Mouse (Mus musculus) midbrain, embryonic 12.5 days (tissue): ENCODE data around the gene Tsfm. TPM values are rescaled to one million over a fixed set of nuclear protein-coding genes. Genes with fewer than 3 reads are reported as not detected.
"Not testable (repeated sequence)": the region's sequence is repeated elsewhere in the genome, so short reads cannot be mapped to it uniquely, and the experiment has no call there.

ENCODE experiments used
- ATAC-seq: fragments of 200-750 bp; cut with Nextera tagmentation; 2 replicates; pipeline ENCODE4 v1.8.0; 2017; ENCODE audit warnings: low read depth, moderate TSS enrichment, moderate library complexity; ENCODE audit not compliant: low FRiP score
- H3K27ac ChIP-seq: fragments of 300-500 bp; sonication (generic); replicated peaks from 2 replicates; pipeline ENCODE4 v1.5.1; 2016; ENCODE audit warnings: mild to moderate bottlenecking
- H3K27me3 ChIP-seq: fragments of 300-500 bp; sonication (generic); 2 replicates; pipeline ENCODE4 v1.6.1; 2016; ENCODE audit warnings: mild to moderate bottlenecking
- H3K36me3 ChIP-seq: fragments of 300-500 bp; sonication (generic); 2 replicates; pipeline ENCODE4 v1.6.1; 2016
- H3K4me1 ChIP-seq: fragments of 300-500 bp; sonication (generic); 2 replicates; pipeline ENCODE4 v1.6.1; 2016
- H3K4me2 ChIP-seq: fragments of 300-500 bp; sonication (generic); replicated peaks from 2 replicates; pipeline ENCODE4 v1.6.1; 2016; ENCODE audit warnings: mild to moderate bottlenecking, moderate library complexity
- H3K4me3 ChIP-seq: fragments of 300-500 bp; sonication (generic); 2 replicates; pipeline ENCODE4 v1.5.1; 2016; ENCODE audit warnings: mild to moderate bottlenecking
- H3K9ac ChIP-seq: fragments of 300-500 bp; sonication (generic); replicated peaks from 2 replicates; pipeline ENCODE4 v1.6.1; 2016; ENCODE audit warnings: mild to moderate bottlenecking, moderate library complexity
- H3K9me3 ChIP-seq: fragments of 300-500 bp; sonication (generic); 2 replicates; pipeline ENCODE4 v1.6.1; 2016; ENCODE audit warnings: mild to moderate bottlenecking
- WGBS: fragments of 180-500 bp; shearing (Covaris S2); methylation state at CpG from one replicate; pipeline ENCODE4 v1.1.7; 2016; 5-methylcytosine and 5-hydroxymethylcytosine counted together
- polyA plus RNA-seq: library from polyadenylated mRNA; unstranded; fragments of >200 nt; fragmentation: Nextera tagmentation; extraction: Ambion mirVana; gene quantifications from 2 replicates; pipeline ENCODE4 v1.2.1, GENCODE M21; 2016

Gene Tsfm
- 74.5 and 79.2 TPM in 2 replicates for polyA plus RNA-seq

DNA sequence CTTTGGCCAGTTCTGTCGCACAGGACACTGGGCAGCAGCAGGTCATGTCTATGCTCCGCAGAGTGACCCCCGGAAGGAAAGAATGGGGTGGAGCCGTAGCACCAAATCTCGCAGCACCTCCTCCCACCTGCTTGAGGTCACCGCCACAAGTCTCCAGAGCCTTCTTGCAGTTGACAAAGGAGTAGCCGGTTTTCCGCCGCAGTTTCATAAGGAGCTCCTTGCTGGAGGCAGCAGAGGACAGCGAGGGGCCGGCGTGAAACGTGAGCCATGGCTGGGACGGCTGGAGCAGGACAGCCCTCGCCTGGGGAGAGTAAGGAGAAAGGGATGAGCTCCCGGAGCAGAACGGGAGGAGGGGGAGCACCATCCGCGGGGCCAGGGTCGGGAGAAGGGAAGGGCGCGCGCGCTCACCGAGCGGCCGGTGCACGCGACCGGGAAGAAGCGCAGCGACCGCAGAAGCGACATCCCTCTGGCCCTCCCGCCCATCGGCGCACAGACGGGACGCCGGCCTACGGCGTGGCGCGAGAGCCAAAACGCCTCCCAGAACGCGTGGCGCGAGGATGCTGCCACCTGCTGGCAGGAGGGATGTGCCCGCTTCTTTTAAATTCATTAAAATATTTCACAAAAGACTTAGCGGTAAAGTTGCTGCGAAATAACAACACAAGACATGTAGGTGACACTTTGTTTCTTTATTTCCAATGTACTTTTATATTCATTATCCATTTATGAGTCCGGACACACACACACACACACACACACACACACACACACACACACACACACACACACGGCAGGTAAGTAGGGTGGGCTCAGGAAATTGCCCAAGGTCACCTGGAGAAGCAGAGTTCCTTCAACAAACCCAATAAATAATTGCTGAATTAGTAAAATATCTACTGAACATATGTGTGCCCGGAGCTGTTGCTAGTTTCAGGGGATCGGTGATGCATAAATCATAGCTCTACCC is at the start of gene Tsfm:
Tsfm (minus strand) TSS at position 505 of the 961 bp plus-strand sequence.
- Histone ChIP-seq H3K27me3 (no peaks in the 10 kb centered on the region), H3K9ac (peak within 1 kb of the TSS; percentile 89), H3K36me3 (peaks cover 37% of the 10 kb centered on the region), H3K4me3 (peak within 1 kb of the TSS; percentile 85), H3K4me1 (peaks cover 6% of the 10 kb centered on the region), H3K4me2 (peak within 1 kb of the TSS; percentile 87), H3K9me3 (no peaks in the 10 kb centered on the region), H3K27ac (peak within 1 kb of the TSS; percentile 77)
- ATAC-seq = peak; percentile 91
- 6% methylated on average over 56 of the region's 56 CpGs for WGBS

DNA sequence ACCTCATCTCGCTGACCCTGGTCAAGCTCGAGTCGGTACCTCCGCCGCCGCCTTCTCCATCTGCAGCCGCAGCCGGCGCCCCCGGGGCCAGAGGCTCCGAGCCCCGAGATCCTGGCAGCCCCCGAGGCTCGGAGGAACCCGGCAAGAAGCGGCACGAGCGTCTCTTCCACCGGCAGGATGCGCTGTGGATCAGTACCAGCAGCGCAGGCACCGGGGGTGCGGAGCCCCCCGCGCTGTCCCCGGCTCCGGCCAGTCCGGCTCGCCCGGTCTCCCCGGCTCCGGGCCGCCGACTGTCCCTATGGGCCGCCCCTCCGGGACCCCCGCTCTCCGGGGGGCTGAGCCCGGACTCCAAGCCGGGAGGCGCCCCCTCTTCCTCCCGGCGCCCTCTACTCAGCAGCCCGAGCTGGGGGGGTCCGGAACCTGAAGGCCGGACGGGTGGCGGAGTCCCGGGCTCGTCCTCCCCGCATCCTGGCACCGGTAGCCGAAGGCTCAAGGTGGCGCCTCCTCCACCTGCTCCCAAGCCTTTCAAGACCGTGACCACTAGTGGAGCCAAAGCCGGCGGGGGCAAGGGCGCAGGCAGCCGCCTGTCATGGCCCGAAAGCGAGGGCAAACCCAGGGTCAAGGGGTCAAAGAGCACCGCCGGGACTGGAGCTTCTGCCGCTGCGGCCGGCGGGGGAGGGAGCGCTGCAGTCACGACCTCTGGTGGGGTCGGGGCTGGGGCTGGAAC is 49.2 kb upstream of the Tsfm start:
- Histone ChIP-seq H3K9me3 (no peaks in the 10 kb centered on the region), H3K27ac (peak overlapping the region; percentile 87), H3K36me3 (peaks cover 2% of the 10 kb centered on the region; the same call in 1 of the 2 replicates), H3K4me2 (peak overlapping the region; percentile 99), H3K9ac (peak overlapping the region; percentile 90), H3K4me3 (peak overlapping the region; percentile 74), H3K27me3 (peaks cover 90% of the 10 kb centered on the region), H3K4me1 (peaks cover 46% of the 10 kb centered on the region)
- ATAC-seq = peak; percentile 13; the same call in 1 of the 2 replicates
- WGBS = 1% methylated on average over 44 of the region's 70 CpGs

DNA sequence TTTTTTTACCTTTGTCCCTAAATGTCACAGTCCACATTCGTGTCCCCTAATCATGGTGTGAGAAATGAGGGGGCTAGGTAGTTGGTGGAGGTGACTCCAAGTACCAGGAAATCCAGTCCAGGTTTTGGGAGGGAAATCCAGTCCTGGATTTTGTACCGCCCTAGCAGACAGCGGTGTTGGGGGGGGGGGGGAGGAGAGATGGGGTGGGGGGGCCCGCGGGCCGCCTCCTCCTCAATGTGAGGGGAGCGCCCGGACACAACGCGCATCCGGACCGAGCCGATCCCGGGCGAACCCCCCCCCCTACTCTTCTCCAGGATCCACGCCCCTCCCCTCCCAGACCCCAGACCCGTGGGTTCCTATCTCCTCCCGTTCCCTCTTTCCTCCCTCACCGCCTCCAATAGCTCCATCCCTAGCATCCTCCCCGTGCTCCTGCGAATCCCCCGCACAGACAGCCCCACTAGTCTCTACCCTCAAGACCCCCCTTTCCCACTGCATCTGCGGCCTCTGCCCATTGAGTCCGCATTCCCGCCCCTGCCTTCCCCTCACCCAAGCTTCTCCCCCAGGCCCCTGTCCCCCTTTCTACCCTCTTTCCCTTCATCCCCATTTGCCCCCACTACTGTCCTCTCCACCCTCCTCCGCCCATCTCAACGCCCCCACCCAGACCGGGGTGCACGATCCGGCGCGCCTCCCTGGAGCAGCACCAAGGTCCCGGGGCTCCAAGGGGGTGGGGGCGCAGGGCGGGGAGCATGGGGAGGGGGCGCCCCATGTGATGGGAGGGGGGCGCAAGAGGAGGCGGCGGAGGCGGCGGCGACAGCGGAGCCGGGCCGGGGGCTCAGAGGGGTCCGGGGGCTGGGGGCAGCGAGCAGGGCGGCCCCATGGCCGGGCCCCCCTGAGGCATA is 48.3 kb upstream of the Tsfm start:
- Histone ChIP-seq H3K4me1 (peaks cover 46% of the 10 kb centered on the region), H3K4me3 (peak overlapping the region; percentile 74), H3K27ac (peak overlapping the region; percentile 87), H3K36me3 (peaks cover 1% of the 10 kb centered on the region; the same call in 1 of the 2 replicates), H3K27me3 (peaks cover 81% of the 10 kb centered on the region), H3K9me3 (no peaks in the 10 kb centered on the region), H3K9ac (peak overlapping the region; percentile 90), H3K4me2 (peak overlapping the region; percentile 99)
- under 1% methylated on average over 19 of the region's 49 CpGs for WGBS
- ATAC-seq = peak; percentile 71

DNA sequence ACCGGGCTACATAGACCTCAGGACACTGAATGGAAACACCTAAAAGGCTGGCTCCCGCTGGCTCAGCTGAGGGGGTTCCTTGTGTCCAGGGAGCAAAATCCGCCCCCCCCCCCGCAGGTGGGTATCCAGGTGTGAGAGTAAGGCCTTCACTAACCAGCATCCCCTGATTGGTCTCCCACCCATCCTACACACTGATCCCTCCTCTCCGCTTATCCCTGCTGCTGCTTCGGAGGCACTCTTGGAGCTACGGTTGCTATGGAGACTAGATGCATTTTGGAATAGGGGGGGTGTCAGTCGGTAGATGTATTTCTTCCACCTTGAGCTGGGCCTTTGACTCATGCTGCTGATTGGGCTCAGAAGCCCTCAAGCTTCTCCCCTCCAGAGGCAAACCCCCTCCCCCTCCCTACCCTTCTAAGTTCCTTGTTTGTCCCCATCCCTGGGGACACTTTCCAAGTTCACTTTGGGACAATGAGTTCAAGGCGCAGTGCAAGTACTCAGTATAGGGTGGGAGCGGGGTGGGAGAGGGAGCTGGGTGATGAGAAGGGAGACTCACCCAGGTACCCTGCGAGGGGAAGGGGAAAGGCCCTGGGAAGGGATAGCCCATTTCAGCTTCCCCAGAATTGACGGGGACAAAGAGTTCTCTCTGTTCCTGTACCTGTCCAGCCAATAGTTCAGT is 47.5 kb upstream of the Tsfm start:
- Histone ChIP-seq H3K4me1 (peaks cover 44% of the 10 kb centered on the region), H3K4me2 (peak overlapping the region; percentile 99), H3K27ac (peak overlapping the region; percentile 87), H3K36me3 (no peaks in the 10 kb centered on the region), H3K4me3 (peak overlapping the region; percentile 74), H3K9ac (peak overlapping the region; percentile 90; the same call in 1 of the 2 replicates), H3K9me3 (no peaks in the 10 kb centered on the region), H3K27me3 (peaks cover 74% of the 10 kb centered on the region)
- WGBS = 5% methylated on average over 11 of the region's 12 CpGs
- peak; percentile 50 for ATAC-seq

DNA sequence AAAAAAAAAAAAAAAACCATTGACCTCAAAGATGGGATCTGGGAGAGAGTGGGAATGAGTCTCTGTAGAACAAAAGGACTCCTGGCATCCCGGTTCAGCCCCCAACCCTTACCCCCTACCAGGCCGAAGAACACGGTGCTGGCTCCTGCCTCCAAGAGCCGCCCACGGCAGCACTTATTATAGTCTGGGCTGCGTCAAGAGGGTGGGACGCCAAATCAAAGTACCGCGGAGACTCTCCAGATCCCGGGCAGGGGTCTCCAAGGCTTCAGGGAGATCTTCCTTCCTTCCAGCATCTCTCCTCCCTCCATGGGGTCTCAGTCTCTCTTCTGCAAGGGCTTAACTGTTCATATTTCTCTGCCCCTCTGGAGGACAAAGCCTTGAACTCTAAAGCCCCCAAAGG is 46.9 kb upstream of the Tsfm start:
- Histone ChIP-seq H3K9ac (peak overlapping the region; percentile 50; the same call in 1 of the 2 replicates), H3K36me3 (no peaks in the 10 kb centered on the region), H3K27me3 (peaks cover 67% of the 10 kb centered on the region), H3K27ac (peak overlapping the region; percentile 87), H3K4me3 (peak overlapping the region; percentile 74), H3K4me1 (peaks cover 42% of the 10 kb centered on the region), H3K4me2 (peak overlapping the region; percentile 99), H3K9me3 (no peaks in the 10 kb centered on the region)
- WGBS = 7% methylated on average over 10 of the region's 10 CpGs
- ATAC-seq = no peak

DNA sequence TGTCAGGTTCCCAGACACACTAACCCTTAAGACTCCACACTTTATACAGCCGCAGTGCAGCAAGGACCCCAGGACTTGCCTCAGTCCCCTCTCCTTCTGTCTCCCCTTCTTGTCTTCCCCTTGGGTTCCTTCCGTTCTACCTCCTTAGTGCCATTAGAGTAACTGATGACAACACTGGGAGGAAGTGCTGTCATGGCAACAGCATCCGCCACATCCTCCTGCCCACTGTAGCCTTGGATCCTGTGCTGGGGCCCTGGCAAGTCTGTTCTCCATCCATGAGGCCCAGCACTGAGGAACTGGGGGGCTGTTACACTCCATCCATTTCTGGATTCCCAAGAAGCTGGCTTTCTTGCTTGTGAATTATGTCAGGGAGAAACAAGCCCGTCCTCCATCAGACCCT is 45.4 kb upstream of the Tsfm start:
- Histone ChIP-seq H3K4me1 (peaks cover 31% of the 10 kb centered on the region), H3K36me3 (no peaks in the 10 kb centered on the region), H3K27me3 (peaks cover 53% of the 10 kb centered on the region), H3K9ac (0 out of 2 replicates have a peak overlapping the region, but pooled peaks have one; percentile 24), H3K9me3 (no peaks in the 10 kb centered on the region), H3K4me2 (0 out of 2 replicates have a peak overlapping the region, but pooled peaks have one; percentile 3), H3K27ac (no peak overlapping the region), H3K4me3 (no peak overlapping the region)
- WGBS = 48% methylated on average over 4 of the region's 4 CpGs
- no peak for ATAC-seq

DNA sequence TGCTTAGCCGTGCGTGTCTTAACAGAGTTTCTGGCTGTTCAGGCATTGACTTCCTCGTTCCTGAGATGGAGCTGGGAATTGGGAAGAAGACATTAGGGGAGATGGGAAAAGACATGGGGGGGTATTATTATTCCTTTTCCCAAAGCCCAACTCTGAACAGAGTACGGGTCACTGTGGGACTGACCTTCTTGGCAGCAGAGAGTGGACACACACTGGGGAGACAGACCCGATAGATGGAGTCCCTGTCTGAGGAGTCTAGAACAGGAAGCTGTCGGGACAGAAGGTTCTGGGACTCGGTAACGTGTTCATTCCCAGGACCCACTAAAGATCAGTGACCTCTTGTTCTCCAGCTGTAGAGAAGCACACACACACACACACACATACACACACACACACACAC is 45.0 kb upstream of the Tsfm start:
- Histone ChIP-seq H3K4me2 (no peak overlapping the region), H3K4me3 (no peak overlapping the region), H3K9ac (no peak overlapping the region), H3K27ac (no peak overlapping the region), H3K27me3 (peaks cover 49% of the 10 kb centered on the region), H3K4me1 (peaks cover 31% of the 10 kb centered on the region), H3K9me3 (no peaks in the 10 kb centered on the region), H3K36me3 (no peaks in the 10 kb centered on the region)
- no peak for ATAC-seq
- WGBS = 78% methylated on average over 8 of the region's 8 CpGs

DNA sequence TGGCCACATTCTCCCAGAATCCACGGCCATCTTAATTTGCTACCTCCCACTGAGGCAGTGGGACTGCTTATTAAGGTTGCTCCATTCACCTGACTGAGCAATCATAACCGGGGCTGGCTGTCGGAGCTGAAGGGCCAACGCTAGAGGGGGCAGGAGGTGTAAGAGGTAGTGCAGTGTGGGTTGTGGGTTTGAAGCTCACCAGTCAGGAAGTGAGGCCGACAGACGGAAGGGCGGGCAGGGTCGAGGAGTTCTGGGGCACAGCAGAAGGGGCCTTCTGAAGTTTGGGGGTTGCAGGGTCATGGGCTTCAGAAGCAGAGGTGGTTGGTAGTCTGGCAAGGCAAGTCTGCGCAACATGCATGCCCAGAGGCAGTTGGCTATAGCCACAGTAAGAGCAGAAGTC is 44.4 kb upstream of the Tsfm start, which contains the start of gene Agap2:
Agap2 (plus strand) TSS at position 205 of the 400 bp plus-strand sequence.
- Histone ChIP-seq H3K27me3 (peaks cover 43% of the 10 kb centered on the region), H3K4me2 (0 out of 2 replicates have a peak within 1 kb of the TSS, but pooled peaks have one; percentile 3), H3K27ac (no peak within 1 kb of the TSS), H3K4me1 (peaks cover 26% of the 10 kb centered on the region), H3K36me3 (no peaks in the 10 kb centered on the region), H3K9me3 (no peaks in the 10 kb centered on the region), H3K4me3 (no peak within 1 kb of the TSS), H3K9ac (0 out of 2 replicates have a peak within 1 kb of the TSS, but pooled peaks have one; percentile 24)
- 71% methylated on average over 9 of the region's 9 CpGs for WGBS
- no peak for ATAC-seq

DNA sequence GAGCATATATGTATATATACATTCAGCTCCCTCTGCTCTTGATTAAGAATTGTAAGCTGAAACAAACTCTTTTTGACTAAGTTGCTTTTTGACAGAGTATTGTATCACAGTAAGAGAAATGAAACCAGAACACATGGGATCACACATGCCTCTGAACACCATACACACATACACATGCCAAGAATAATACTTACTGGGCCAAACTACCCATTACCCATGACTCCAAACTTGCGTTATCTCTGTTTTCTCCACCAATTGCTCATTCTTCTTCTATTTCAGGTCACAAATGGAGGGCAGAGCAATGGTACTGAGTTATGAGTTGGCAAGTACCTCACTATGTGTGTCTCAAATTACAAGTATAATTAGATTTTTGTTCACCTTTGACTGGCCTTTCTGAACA is 43.3 kb upstream of the Tsfm start:
- no peak overlapping the region for H3K9ac ChIP-seq
- no peaks in the 10 kb centered on the region for H3K9me3 ChIP-seq
- no peaks in the 10 kb centered on the region for H3K36me3 ChIP-seq
- H3K4me2 ChIP-seq = no peak overlapping the region
- H3K27me3 ChIP-seq = peaks cover 32% of the 10 kb centered on the region
- no peak overlapping the region for H3K27ac ChIP-seq
- peaks cover 25% of the 10 kb centered on the region for H3K4me1 ChIP-seq
- no peak overlapping the region for H3K4me3 ChIP-seq
- 100% methylated on average over 1 of the region's 1 CpGs for WGBS
- ATAC-seq = no peak

DNA sequence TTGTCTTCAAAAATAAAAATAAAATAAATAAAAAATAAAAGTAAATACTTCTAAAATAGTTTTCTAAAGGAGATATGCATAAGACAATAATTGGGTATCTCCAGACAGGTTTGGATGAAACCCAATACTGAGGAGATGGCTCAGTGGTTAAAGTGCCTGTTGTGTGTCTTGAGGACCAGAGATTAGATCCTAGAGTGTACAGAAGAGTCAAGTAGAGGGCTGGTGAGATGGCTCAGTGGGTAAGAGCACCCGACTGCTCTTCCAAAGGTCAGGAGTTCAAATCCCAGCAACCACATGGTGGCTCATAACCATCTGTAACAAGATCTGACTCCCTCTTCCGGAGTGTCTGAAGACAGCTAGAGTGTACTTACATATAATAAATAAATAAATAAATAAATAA is 42.3 kb upstream of the Tsfm start:
- not testable (repeated sequence) for H3K9ac ChIP-seq, H3K27ac ChIP-seq, H3K4me3 ChIP-seq, ATAC-seq, H3K36me3 ChIP-seq, H3K9me3 ChIP-seq, H3K4me2 ChIP-seq
- 87% methylated on average over 2 of the region's 2 CpGs for WGBS
- Histone ChIP-seq H3K27me3 (peaks cover 26% of the 10 kb centered on the region), H3K4me1 (peaks cover 30% of the 10 kb centered on the region)
